Mouse (Mus musculus) bone marrow macrophage, adult 2 months (primary cell): ENCODE results near the gene Tsen2.

Source experiments
- CTCF ChIP-seq: IDR thresholded peaks from 2 replicates; pipeline ENCODE4 v1.5.1; 2012; ENCODE audit warnings: low read depth, mild to moderate bottlenecking, low read length, moderate library complexity
- POLR2A ChIP-seq: IDR thresholded peaks from 2 replicates; pipeline ENCODE4 v1.6.1; 2012; ENCODE audit warnings: mild to moderate bottlenecking, low read depth, low read length, borderline replicate concordance

GRCm38 (mm10) chr6:115503038-115503437, 41.4 kb upstream of the Tsen2 start:
- TF ChIP-seq CTCF (no peak), POLR2A (no peak)
